ENCODE assay signal across 28 mouse cellular contexts in the genomic region with DNA sequence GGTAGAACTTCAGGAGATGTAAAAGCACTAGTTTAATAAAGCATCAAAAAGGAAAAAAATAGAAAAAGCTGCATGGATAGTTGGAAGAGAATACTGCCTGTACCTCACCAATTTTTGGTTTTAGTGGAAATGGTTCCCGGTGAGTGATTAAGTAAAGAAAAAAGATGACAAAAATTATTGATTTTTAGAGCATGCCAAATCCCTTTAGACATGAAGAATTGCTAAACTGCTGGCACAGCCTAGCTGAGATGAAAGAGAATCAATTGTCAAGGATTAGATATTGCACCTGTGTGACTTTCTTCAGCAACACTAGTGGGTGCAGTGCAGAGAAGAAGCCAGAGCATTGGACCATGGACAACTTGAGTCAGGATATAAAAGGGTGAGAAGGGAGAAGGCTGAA.
"Had no signal": no experiment of that assay in that cellular context is flagged by ENCODE, and none has a peak within 500 bp of the region (broad histone marks: within the 10 kb centered on the region; RNA-seq: fewer than 3 reads in every experiment).

No protein-coding gene starts in this region.

- H3K9ac ChIP-seq: embryonic facial prominence, embryonic 12.5 days; embryonic facial prominence, embryonic 13.5 days; embryonic facial prominence, embryonic 15.5 days; forebrain, embryonic 12.5 days; forebrain, embryonic 13.5 days; forebrain, embryonic 15.5 days; forebrain, postnatal 0 days had no signal

- H3K4me1 ChIP-seq: embryonic facial prominence, embryonic 10.5 days; embryonic facial prominence, embryonic 12.5 days; embryonic facial prominence, embryonic 13.5 days; embryonic facial prominence, embryonic 15.5 days; forebrain, embryonic 10.5 days; forebrain, embryonic 12.5 days; forebrain, embryonic 13.5 days; forebrain, embryonic 15.5 days had no signal

- H3K4me2 ChIP-seq: embryonic facial prominence, embryonic 12.5 days; embryonic facial prominence, embryonic 13.5 days; embryonic facial prominence, embryonic 15.5 days; forebrain, embryonic 12.5 days; forebrain, embryonic 13.5 days; forebrain, embryonic 15.5 days had no signal

- ATAC-seq: forebrain, embryonic 13.5 days; forebrain, embryonic 14.5 days; forebrain, embryonic 15.5 days; forebrain, embryonic 16.5 days; forebrain, postnatal 0 days had no signal

- H3K9me3 ChIP-seq: embryonic facial prominence, embryonic 10.5 days; embryonic facial prominence, embryonic 12.5 days; embryonic facial prominence, embryonic 13.5 days; embryonic facial prominence, embryonic 15.5 days; forebrain, embryonic 10.5 days; forebrain, embryonic 12.5 days; forebrain, embryonic 13.5 days; forebrain, embryonic 15.5 days had no signal

- H3K36me3 ChIP-seq: embryonic facial prominence, embryonic 10.5 days; embryonic facial prominence, embryonic 12.5 days; embryonic facial prominence, embryonic 13.5 days; embryonic facial prominence, embryonic 15.5 days; forebrain, embryonic 10.5 days; forebrain, embryonic 12.5 days; forebrain, embryonic 15.5 days had no signal

- DNase-seq: cerebellum, adult 8-10 months; cerebellum, adult 9-10 months; cerebellum, adult 9-11 months; cerebellum, postnatal 10 days; cerebellum, postnatal 14 days; cerebellum, postnatal 25 days; cerebellum, postnatal 36 days; embryo, embryonic 11 days; forebrain, postnatal 0 days; gastrocnemius, adult 2 months; gastrocnemius, postnatal 10 days; gastrocnemius, postnatal 14 days; gastrocnemius, postnatal 25 days; gastrocnemius, postnatal 36 days; heart, adult 11 months; heart, adult 18-20 months; heart, adult 2 months had no signal

- H3K27ac ChIP-seq: embryonic facial prominence, embryonic 10.5 days; embryonic facial prominence, embryonic 12.5 days; embryonic facial prominence, embryonic 13.5 days; embryonic facial prominence, embryonic 15.5 days; forebrain, embryonic 10.5 days; forebrain, embryonic 12.5 days; forebrain, embryonic 13.5 days; forebrain, embryonic 15.5 days; gastrocnemius, adult 2 months; heart, adult 2 months had no signal

- H3K4me3 ChIP-seq: embryonic facial prominence, embryonic 10.5 days; embryonic facial prominence, embryonic 12.5 days; embryonic facial prominence, embryonic 13.5 days; embryonic facial prominence, embryonic 15.5 days; erythroblast, embryonic 14.5 days; forebrain, embryonic 10.5 days; forebrain, embryonic 12.5 days; forebrain, embryonic 13.5 days; forebrain, embryonic 15.5 days; gastrocnemius, adult 2 months; heart, adult 2 months had no signal

- H3K27me3 ChIP-seq: embryonic facial prominence, embryonic 12.5 days; embryonic facial prominence, embryonic 13.5 days; embryonic facial prominence, embryonic 15.5 days; forebrain, embryonic 12.5 days; forebrain, embryonic 13.5 days; forebrain, embryonic 15.5 days had no signal
